Mouse (Mus musculus): ENCODE data around the gene Olfr50.

The Olfr50 gene

DNA sequence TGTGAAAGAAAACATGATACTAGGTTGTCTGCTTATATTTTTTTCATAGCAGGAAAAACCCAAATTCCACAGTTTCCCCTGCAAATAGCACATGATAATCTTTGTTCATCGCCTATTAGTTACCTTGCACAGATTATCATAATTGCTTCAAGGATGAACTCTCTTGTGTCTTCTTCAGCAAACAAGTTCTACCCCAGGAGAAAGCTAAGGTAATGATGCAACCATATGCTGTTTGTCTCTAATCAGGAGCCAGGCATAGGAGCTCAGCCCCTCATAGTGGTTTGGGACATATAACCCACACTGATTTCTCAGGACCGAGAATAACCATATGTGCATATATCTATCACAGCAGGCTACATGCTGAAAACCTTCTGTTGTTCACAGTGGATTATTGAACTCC, at the start of gene Olfr50:
TSS of gene Olfr50 (plus strand) at position 301 of the 400 bp plus-strand sequence.
- DNase-seq (ENCODE audit: low spot score in 2 of 2), result no peak

DNA sequence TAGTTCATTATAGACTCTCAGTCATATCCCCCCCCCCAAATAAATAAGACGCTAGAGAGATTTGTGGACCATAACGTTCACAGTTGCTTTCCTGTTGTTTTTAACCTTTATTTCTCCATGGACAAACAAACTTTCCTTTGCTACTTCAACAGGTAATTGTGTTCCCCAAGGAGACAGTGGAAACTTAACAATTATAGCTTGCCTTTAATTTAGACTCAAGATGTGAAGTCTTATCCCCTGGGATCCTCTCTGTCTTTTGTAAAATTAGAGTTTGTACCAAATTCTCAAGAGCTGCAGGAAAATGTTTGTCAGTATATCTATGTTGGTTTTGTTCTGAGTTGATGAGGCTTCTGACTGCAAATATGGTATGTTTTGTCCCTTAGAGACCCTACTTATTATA, 6.4 kb upstream of the Olfr50 start, which contains the start of gene Olfr348:
TSS of gene Olfr348 (plus strand) at position 301 of the 400 bp plus-strand sequence.
- DNase-seq (ENCODE audit: low spot score in 2 of 2), result no peak

DNA sequence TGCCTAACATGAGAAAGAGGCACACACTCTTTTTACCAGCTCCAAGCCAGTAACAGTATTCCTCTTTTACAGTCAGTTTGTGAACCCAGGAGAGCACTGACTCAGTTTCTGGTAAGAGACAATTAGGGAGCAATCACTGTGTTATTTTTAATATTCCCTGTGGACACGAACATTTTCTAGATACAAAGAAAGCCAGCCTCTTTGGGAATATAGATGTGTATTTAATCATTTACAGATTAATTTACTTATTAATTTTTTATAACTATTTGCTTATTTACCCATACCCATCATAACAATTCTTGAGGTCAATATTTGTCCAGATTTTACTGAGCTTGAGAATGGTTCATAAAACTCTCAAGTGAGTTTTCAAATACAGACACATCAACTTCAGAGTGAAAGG, 26.6 kb downstream of the Olfr50 start, which contains the start of gene Olfr3:
TSS of gene Olfr3 (minus strand) at position 101 of the 400 bp plus-strand sequence.
- DNase-seq (ENCODE audit: low spot score in 2 of 2), result no peak

DNA sequence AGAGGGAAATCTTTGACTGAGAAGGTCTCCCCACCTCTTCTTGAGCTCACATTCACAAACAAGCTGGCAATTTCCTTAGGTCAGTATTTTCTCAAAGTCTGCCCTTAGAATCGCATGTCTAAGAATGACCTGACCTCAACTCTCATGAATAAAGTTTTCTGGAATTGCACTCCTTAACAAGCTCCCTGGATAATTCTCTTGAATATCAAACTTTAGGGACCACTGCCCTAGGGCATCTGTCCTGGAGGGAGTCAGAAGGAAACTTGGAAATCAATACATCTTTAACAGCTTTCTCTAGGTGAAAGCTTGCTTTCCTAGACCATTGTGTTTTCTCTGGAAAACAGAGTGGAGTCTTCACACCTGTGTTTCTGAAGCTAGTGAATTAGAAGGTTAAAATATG, 55.7 kb downstream of the Olfr50 start, which contains the start of gene Olfr350:
TSS of gene Olfr350 (plus strand) at position 301 of the 400 bp plus-strand sequence.
- DNase-seq (ENCODE audit: low spot score in 2 of 2), result no peak
